Mouse (Mus musculus) G1E (cell line): ENCODE data around the gene Foxo3.

Experiments
- CTCF ChIP-seq: IDR thresholded peaks from 2 replicates; pipeline ENCODE4 v1.5.1; 2012; ENCODE audit warnings: low read depth, low read length, inconsistent platforms, mixed read lengths
- GATA1 ChIP-seq: IDR thresholded peaks from 2 replicates; pipeline ENCODE4 v1.6.1; 2012; ENCODE audit warnings: borderline replicate concordance, low read length, inconsistent platforms, mixed read lengths
- POLR2AphosphoS5 ChIP-seq: IDR thresholded peaks from 2 replicates; pipeline ENCODE4 v1.6.1; 2012; ENCODE audit warnings: low read depth, low read length, inconsistent platforms; ENCODE audit not compliant: insufficient replicate concordance

GRCm38 (mm10) chr10:42308687-42308987 lies 32.1 kb upstream of the Foxo3 start:
- TF ChIP-seq CTCF = no peak
- TF ChIP-seq GATA1 = no peak
- TF ChIP-seq POLR2AphosphoS5 = no peak
